ENCODE assay signal across 18 mouse cellular contexts in genomic region chr1:35943800-35944199, GRCm38 (mm10).
A peak's percentile ranks its signal among the peaks of the same experiment; 100 is the strongest.
DNase-seq lines count a peak whose midpoint lies in the region; ATAC-seq and TF ChIP-seq lines count a peak whose summit lies in the region.
"Had no signal": no experiment of that assay in that cellular context is flagged by ENCODE, and none has a peak within 500 bp of the region (broad histone marks: within the 10 kb centered on the region; RNA-seq: fewer than 3 reads in every experiment).

No protein-coding gene starts in this region.

- H3K27ac ChIP-seq in hindbrain, embryonic 11.5 days (ENCODE audit: low read depth, low read length) = no peak overlapping the region
- H3K27ac ChIP-seq in hindbrain, embryonic 12.5 days = no peak overlapping the region
- peak overlapping the region; percentile 79 for H3K27ac ChIP-seq in midbrain, embryonic 10.5 days (replicated peaks)
- no peak overlapping the region for H3K27ac ChIP-seq in midbrain, embryonic 14.5 days (replicated peaks; ENCODE audit: low read depth, low read length)
- 0 out of 2 replicates have a peak overlapping the region, but pooled peaks have one; percentile 5 for H3K27ac ChIP-seq in midbrain, embryonic 13.5 days
- no peak overlapping the region for H3K27ac ChIP-seq in layer of hippocampus, adult 2 months
- H3K27ac ChIP-seq: lung, embryonic 15.5 days; macrophage had no signal

- no peak for TF ChIP-seq CTCF in layer of hippocampus, adult 2 months (conservative IDR thresholded peaks at IDR 0.05)

- no peaks in the 10 kb centered on the region for H3K9me3 ChIP-seq in hindbrain, embryonic 11.5 days (ENCODE audit: control insufficient read depth, low read length)
- no peaks in the 10 kb centered on the region for H3K9me3 ChIP-seq in hindbrain, embryonic 12.5 days (replicated peaks)
- H3K9me3 ChIP-seq in midbrain, embryonic 10.5 days (replicated peaks) = peaks cover 9% of the 10 kb centered on the region; the same call in 1 of the 2 replicates
- no peaks in the 10 kb centered on the region for H3K9me3 ChIP-seq in midbrain, embryonic 14.5 days (ENCODE audit: control insufficient read depth, low read length)
- no peaks in the 10 kb centered on the region for H3K9me3 ChIP-seq in midbrain, embryonic 13.5 days
- H3K9me3 ChIP-seq: lung, embryonic 15.5 days had no signal

- H3K36me3 ChIP-seq in hindbrain, embryonic 11.5 days (ENCODE audit: control insufficient read depth, insufficient read depth, low read length) = no peaks in the 10 kb centered on the region
- no peaks in the 10 kb centered on the region for H3K36me3 ChIP-seq in hindbrain, embryonic 12.5 days
- no peaks in the 10 kb centered on the region for H3K36me3 ChIP-seq in midbrain, embryonic 10.5 days
- H3K36me3 ChIP-seq in midbrain, embryonic 14.5 days (ENCODE audit: control insufficient read depth, insufficient read depth, low read length) = no peaks in the 10 kb centered on the region
- H3K36me3 ChIP-seq in midbrain, embryonic 13.5 days = no peaks in the 10 kb centered on the region
- H3K36me3 ChIP-seq: lung, embryonic 15.5 days had no signal

- H3K9ac ChIP-seq in hindbrain, embryonic 11.5 days (ENCODE audit: low read depth, low read length) = no peak overlapping the region
- H3K9ac ChIP-seq in hindbrain, embryonic 12.5 days = no peak overlapping the region
- H3K9ac ChIP-seq in midbrain, embryonic 14.5 days (replicated peaks; ENCODE audit: low read length) = no peak overlapping the region
- no peak overlapping the region for H3K9ac ChIP-seq in midbrain, embryonic 13.5 days (replicated peaks)
- H3K9ac ChIP-seq: lung, embryonic 15.5 days had no signal

- WGBS in hindbrain, embryonic 11.5 days = 38% methylated on average over 7 of the region's 7 CpGs
- 34% methylated on average over 7 of the region's 7 CpGs for WGBS in hindbrain, embryonic 12.5 days
- 42% methylated on average over 7 of the region's 7 CpGs for WGBS in midbrain, embryonic 10.5 days
- WGBS in midbrain, embryonic 14.5 days = 20% methylated on average over 7 of the region's 7 CpGs
- WGBS in midbrain, embryonic 13.5 days = 24% methylated on average over 7 of the region's 7 CpGs

- ATAC-seq in hindbrain, embryonic 11.5 days (ENCODE audit: low FRiP score) = peak; percentile 39
- no peak for ATAC-seq in hindbrain, embryonic 12.5 days (ENCODE audit: low FRiP score)
- no peak for ATAC-seq in midbrain, embryonic 14.5 days (ENCODE audit: low FRiP score, low TSS enrichment)
- ATAC-seq in midbrain, embryonic 13.5 days = peak; percentile 15; the same call in 1 of the 2 replicates
- ATAC-seq: activated CD4-positive, CD25-positive, alpha-beta regulatory T cell, adult 4 months had no signal

- no peak overlapping the region for H3K4me2 ChIP-seq in hindbrain, embryonic 11.5 days (replicated peaks; ENCODE audit: low read depth, low read length)
- H3K4me2 ChIP-seq in hindbrain, embryonic 12.5 days (replicated peaks) = no peak overlapping the region
- no peak overlapping the region for H3K4me2 ChIP-seq in midbrain, embryonic 14.5 days (ENCODE audit: low read length)
- no peak overlapping the region for H3K4me2 ChIP-seq in midbrain, embryonic 13.5 days (replicated peaks)
- H3K4me2 ChIP-seq: liver, embryonic 11.5 days; lung, embryonic 15.5 days had no signal

- no peaks in the 10 kb centered on the region for H3K27me3 ChIP-seq in hindbrain, embryonic 11.5 days (ENCODE audit: control insufficient read depth, insufficient read depth, low read length)
- H3K27me3 ChIP-seq in hindbrain, embryonic 12.5 days = no peaks in the 10 kb centered on the region
- no peaks in the 10 kb centered on the region for H3K27me3 ChIP-seq in midbrain, embryonic 10.5 days (ENCODE audit: low read depth, poor library complexity, severe bottlenecking)
- H3K27me3 ChIP-seq in midbrain, embryonic 14.5 days (ENCODE audit: control insufficient read depth, insufficient read depth, low read length) = no peaks in the 10 kb centered on the region
- H3K27me3 ChIP-seq in midbrain, embryonic 13.5 days = no peaks in the 10 kb centered on the region
- H3K27me3 ChIP-seq: lung, embryonic 15.5 days had no signal

- DNase-seq in hindbrain, embryonic 11.5 days (ENCODE audit: low spot score) = no peak
- DNase-seq in midbrain, embryonic 10.5 days (ENCODE audit: low spot score) = no peak
- DNase-seq in midbrain, embryonic 14.5 days = no peak
- peak; percentile 50 for DNase-seq in R1 (ENCODE audit: low read depth, low spot score)
- DNase-seq in ovary, postnatal 10 days (ENCODE audit: low spot score) = no peak
- no peak for DNase-seq in layer of hippocampus, adult 2 months (ENCODE audit: low spot score in 2 of 2)
- DNase-seq: adrenal gland, postnatal 14 days; cerebellum, adult 18-20 months; gastrocnemius, postnatal 10 days; heart, adult 18-20 months; kidney, adult 2 months; thymus, adult 2 months had no signal

- H3K4me1 ChIP-seq in hindbrain, embryonic 11.5 days (replicated peaks; ENCODE audit: control insufficient read depth, insufficient read depth, low read length) = peaks cover 9% of the 10 kb centered on the region; the same call in 1 of the 2 replicates
- peaks cover 31% of the 10 kb centered on the region for H3K4me1 ChIP-seq in hindbrain, embryonic 12.5 days
- peaks cover 51% of the 10 kb centered on the region for H3K4me1 ChIP-seq in midbrain, embryonic 10.5 days
- H3K4me1 ChIP-seq in midbrain, embryonic 14.5 days (ENCODE audit: control insufficient read depth, insufficient read depth, low read length) = peaks cover 29% of the 10 kb centered on the region
- H3K4me1 ChIP-seq in midbrain, embryonic 13.5 days (replicated peaks) = peaks cover 47% of the 10 kb centered on the region

- H3K4me3 ChIP-seq in hindbrain, embryonic 11.5 days (ENCODE audit: low read depth, low read length) = no peak overlapping the region
- no peak overlapping the region for H3K4me3 ChIP-seq in hindbrain, embryonic 12.5 days
- H3K4me3 ChIP-seq in midbrain, embryonic 10.5 days = no peak overlapping the region; the same call in 1 of the 2 replicates
- no peak overlapping the region for H3K4me3 ChIP-seq in midbrain, embryonic 14.5 days (replicated peaks; ENCODE audit: low read depth, low read length)
- H3K4me3 ChIP-seq in midbrain, embryonic 13.5 days (replicated peaks) = no peak overlapping the region
- no peak overlapping the region for H3K4me3 ChIP-seq in layer of hippocampus, adult 2 months
- H3K4me3 ChIP-seq: lung, embryonic 15.5 days had no signal

Comparison
In these comparisons a context has a peak if more than half of its experiments do, and no peak if none do; other contexts are left out.
1. ATAC-seq: peak in hindbrain, embryonic 11.5 days (single experiment) and midbrain, embryonic 13.5 days (single experiment); none in hindbrain, embryonic 12.5 days (single experiment) and midbrain, embryonic 14.5 days (single experiment).
2. H3K27ac ChIP-seq: peak in midbrain, embryonic 10.5 days (single experiment) and midbrain, embryonic 13.5 days (single experiment); none in hindbrain, embryonic 11.5 days (single experiment), hindbrain, embryonic 12.5 days (single experiment), midbrain, embryonic 14.5 days (single experiment) and layer of hippocampus, adult 2 months (single experiment).